Mouse (Mus musculus) liver, postnatal 0 days (tissue): ENCODE measurements around the gene Gm20388. TPM values are rescaled to one million over a fixed set of nuclear protein-coding genes. Genes with fewer than 3 reads are reported as not detected.

Source experiments
- ATAC-seq: fragments of 200-750 bp; cut with Nextera tagmentation; 2 replicates; pipeline ENCODE4 v1.8.0; 2017; ENCODE audit warnings: mild to moderate bottlenecking, moderate library complexity
- DNase-seq: peaks from one replicate; pipeline ENCODE4 v3.0.0-alpha.2; 2016
- H3K27ac ChIP-seq: fragments of 300-500 bp; sonication (generic); 2 replicates; pipeline ENCODE4 v1.5.1; 2014; ENCODE audit warnings: antibody characterized with exemption, moderate library complexity, mild to moderate bottlenecking, low read depth
- H3K27me3 ChIP-seq: fragments of 300-500 bp; sonication (generic); 2 replicates; pipeline ENCODE4 v1.6.1; 2014; ENCODE audit warnings: low read length, control low read depth, mixed read lengths; ENCODE audit not compliant: insufficient read depth
- H3K36me3 ChIP-seq: fragments of 300-500 bp; sonication (generic); replicated peaks from 2 replicates; pipeline ENCODE4 v1.6.1; 2014; ENCODE audit warnings: mild to moderate bottlenecking, control low read depth, low read length, moderate library complexity, mixed read lengths; ENCODE audit not compliant: insufficient read depth
- H3K4me1 ChIP-seq: fragments of 300-500 bp; sonication (generic); 2 replicates; pipeline ENCODE4 v1.6.1; 2014; ENCODE audit warnings: antibody characterized with exemption, mild to moderate bottlenecking, control low read depth; ENCODE audit not compliant: insufficient read depth
- H3K4me2 ChIP-seq: fragments of 300-500 bp; sonication (generic); 2 replicates; pipeline ENCODE4 v1.6.1; 2014; ENCODE audit warnings: low read depth, mild to moderate bottlenecking, low read length, moderate library complexity, mixed read lengths
- H3K4me3 ChIP-seq: fragments of 300-500 bp; sonication (generic); 2 replicates; pipeline ENCODE4 v1.5.1; 2014; ENCODE audit warnings: low read depth, low read length
- H3K9ac ChIP-seq: fragments of 300-500 bp; sonication (generic); replicated peaks from 2 replicates; pipeline ENCODE4 v1.6.1; 2014; ENCODE audit warnings: mild to moderate bottlenecking, moderate library complexity
- H3K9me3 ChIP-seq: fragments of 300-500 bp; sonication (generic); 2 replicates; pipeline ENCODE4 v1.6.1; 2016; ENCODE audit warnings: mild to moderate bottlenecking, control low read depth, low read length, mixed read lengths
- CTCF ChIP-seq: sonication (generic); IDR thresholded peaks from 2 replicates; pipeline ENCODE4 v1.5.1; 2016; ENCODE audit warnings: antibody characterized with exemption, low read depth
- EP300 ChIP-seq: IDR thresholded peaks from 2 replicates; pipeline ENCODE4 v1.6.1; 2016; ENCODE audit warnings: antibody characterized with exemption, low read depth, mild to moderate bottlenecking
- whole genome bisulfite sequencing: fragments of 180-500 bp; shearing (Covaris S2); extraction: QIAGEN DNeasy Blood & Tissue Kit; methylation state at CpG from one replicate; pipeline ENCODE4 v1.1.7; 2014; ENCODE audit not compliant: insufficient replicate concordance; 5-methylcytosine and 5-hydroxymethylcytosine counted together
- polyA plus RNA-seq: library from polyadenylated mRNA; unstranded; fragments of >200 nt; fragmentation: Nextera tagmentation; extraction: Ambion mirVana; gene quantifications from 2 replicates; pipeline ENCODE4 v1.2.1, GENCODE M21; 2015

Gm20388 gene
- polyA plus RNA-seq, 1 experiment from 2014 or later: not detected

DNA sequence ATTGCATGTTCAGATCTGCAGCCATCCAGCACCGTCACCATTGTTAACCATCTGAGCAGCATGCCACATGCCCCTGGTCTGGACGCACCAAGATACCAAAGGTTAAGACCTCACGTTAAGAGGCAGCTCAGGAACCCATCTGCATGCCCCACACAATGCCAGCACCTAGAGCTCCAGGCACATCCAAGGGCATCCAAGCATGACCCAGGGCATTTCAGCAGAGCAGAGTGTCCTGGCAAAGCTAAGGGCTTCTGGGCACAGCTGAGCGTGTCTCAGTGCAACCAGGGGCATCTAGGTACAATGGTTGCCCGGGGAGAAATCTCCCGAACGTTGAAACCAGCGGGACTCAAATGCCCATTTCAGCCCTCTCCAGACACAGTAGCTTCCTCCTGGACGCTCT is 2690.0 kb downstream of the Gm20388 start:
- Histone ChIP-seq H3K9me3 (no peaks in the 10 kb centered on the region), H3K36me3 (peaks cover 27% of the 10 kb centered on the region), H3K4me3 (no peak overlapping the region), H3K4me1 (0 out of 2 replicates have a peak, but pooled peaks cover 2% of the 10 kb centered on the region), H3K27ac (no peak overlapping the region), H3K27me3 (no peaks in the 10 kb centered on the region), H3K4me2 (no peak overlapping the region), H3K9ac (no peak overlapping the region)
- TF ChIP-seq CTCF (no peak), EP300 (no peak)
- no peak for DNase-seq
- no peak for ATAC-seq
- 92% methylated on average over 9 of the region's 9 CpGs for WGBS

DNA sequence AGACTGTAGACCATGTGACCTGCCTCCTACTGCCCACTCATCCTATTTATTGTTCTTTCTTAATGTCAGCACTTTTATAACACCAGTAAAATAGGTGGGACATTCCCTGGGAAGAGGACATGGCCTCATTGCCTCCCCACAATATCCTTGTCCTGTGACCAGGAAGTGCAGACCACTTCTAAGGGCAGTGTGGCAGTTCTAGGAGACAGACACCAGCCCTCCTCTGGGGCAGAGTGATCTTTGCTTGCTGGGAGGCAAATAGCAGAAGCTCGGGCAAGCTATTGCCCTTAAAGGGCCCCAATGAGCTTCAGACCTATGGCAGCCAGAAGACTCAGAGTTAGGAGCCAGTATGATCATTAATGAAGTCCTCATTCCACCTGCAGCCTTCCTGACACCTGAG is 2694.0 kb downstream of the Gm20388 start:
- H3K9ac ChIP-seq: no peak overlapping the region
- no peak for ATAC-seq
- no peak overlapping the region for H3K4me2 ChIP-seq
- TF ChIP-seq CTCF: no peak
- TF ChIP-seq EP300: no peak
- H3K4me3 ChIP-seq: no peak overlapping the region
- WGBS: 35% methylated on average over 1 of the region's 1 CpGs
- 0 out of 2 replicates have a peak, but pooled peaks cover 2% of the 10 kb centered on the region for H3K4me1 ChIP-seq
- DNase-seq: no peak
- no peaks in the 10 kb centered on the region for H3K27me3 ChIP-seq
- H3K36me3 ChIP-seq: peaks cover 17% of the 10 kb centered on the region
- peak overlapping the region; percentile 49 for H3K27ac ChIP-seq
- no peaks in the 10 kb centered on the region for H3K9me3 ChIP-seq

DNA sequence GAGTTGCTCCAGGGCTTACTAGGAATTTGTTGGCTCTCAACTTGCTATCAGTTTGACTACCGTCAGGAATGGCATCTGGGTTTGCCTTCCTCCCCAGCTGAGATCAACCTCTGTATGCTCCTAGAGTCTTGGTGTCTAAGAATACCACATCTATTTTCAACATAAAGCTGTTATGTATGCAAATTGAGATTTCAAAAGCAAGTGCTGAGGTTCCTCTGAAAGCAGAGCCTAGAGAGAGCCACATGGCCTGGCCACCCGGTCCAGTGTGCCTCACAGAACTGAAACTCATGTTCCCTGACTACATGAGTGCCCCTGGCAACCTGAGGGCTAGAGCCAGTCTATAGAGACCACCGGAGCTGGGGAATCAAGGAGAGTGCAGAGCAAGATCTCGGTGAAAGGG is 2694.7 kb downstream of the Gm20388 start:
- H3K4me1 ChIP-seq: peaks cover 7% of the 10 kb centered on the region; the same call in 1 of the 2 replicates
- ATAC-seq: no peak

DNA sequence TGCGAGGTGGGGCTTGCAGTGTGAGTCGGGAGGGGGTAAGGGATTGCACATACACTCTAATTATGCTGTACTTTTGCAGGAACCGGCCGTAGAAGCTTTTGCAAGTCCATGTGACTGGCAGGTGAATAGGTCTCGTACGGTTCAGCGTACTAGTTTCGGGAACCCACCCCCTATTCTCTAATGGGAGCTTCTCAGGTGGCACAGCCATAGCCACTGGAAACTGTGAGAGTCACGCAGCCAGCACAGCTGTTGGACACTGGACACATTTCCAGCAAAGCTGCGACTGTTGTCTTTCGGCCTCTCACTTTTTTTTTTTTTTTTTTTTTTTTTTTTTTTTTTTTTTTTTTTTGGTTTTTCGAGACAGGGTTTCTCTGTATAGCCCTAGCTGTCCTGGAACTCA is 2696.2 kb downstream of the Gm20388 start:
- Histone ChIP-seq H3K4me1 (peaks cover 15% of the 10 kb centered on the region), H3K9ac (no peak overlapping the region), H3K4me3 (no peak overlapping the region), H3K9me3 (no peaks in the 10 kb centered on the region), H3K27ac (no peak overlapping the region), H3K4me2 (no peak overlapping the region), H3K27me3 (no peaks in the 10 kb centered on the region), H3K36me3 (peaks cover 9% of the 10 kb centered on the region; the same call in 1 of the 2 replicates)
- TF ChIP-seq CTCF (no peak), EP300 (no peak)
- no peak for ATAC-seq
- 73% methylated on average over 11 of the region's 12 CpGs for WGBS
- DNase-seq: no peak

More for the DNA sequence above, 2694.7 kb downstream of the Gm20388 start:
- no peaks in the 10 kb centered on the region for H3K27me3 ChIP-seq
- TF ChIP-seq CTCF: no peak
- TF ChIP-seq EP300: no peak
- DNase-seq: no peak
- H3K4me3 ChIP-seq: no peak overlapping the region
- no peaks in the 10 kb centered on the region for H3K9me3 ChIP-seq
- H3K36me3 ChIP-seq: peaks cover 11% of the 10 kb centered on the region
- 68% methylated on average over 4 of the region's 4 CpGs for WGBS
- peak overlapping the region; percentile 49; the same call in 1 of the 2 replicates for H3K27ac ChIP-seq
- H3K9ac ChIP-seq: no peak overlapping the region
- H3K4me2 ChIP-seq: 0 out of 2 replicates have a peak overlapping the region, but pooled peaks have one; percentile 19

DNA sequence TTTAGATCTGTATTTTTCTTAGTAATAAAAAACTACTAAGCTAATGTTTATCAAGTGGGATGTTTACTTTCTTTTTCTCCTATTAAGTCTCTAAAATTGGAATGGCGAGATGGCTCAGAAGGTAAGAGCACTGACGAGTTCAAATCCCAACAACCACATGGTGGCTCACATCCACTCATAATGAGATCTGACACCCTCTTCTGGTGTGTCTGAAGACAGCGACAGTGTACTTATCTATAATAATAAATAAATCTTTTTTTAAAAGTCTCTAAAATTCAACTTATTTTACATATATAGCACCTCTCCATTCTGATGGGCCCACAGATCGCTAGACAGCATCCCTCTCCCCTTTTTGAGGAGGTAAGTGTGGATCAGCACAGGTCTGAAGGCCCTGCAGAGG is 2699.6 kb downstream of the Gm20388 start:
- WGBS: 68% methylated on average over 4 of the region's 4 CpGs
- H3K9ac ChIP-seq: no peak overlapping the region

DNA sequence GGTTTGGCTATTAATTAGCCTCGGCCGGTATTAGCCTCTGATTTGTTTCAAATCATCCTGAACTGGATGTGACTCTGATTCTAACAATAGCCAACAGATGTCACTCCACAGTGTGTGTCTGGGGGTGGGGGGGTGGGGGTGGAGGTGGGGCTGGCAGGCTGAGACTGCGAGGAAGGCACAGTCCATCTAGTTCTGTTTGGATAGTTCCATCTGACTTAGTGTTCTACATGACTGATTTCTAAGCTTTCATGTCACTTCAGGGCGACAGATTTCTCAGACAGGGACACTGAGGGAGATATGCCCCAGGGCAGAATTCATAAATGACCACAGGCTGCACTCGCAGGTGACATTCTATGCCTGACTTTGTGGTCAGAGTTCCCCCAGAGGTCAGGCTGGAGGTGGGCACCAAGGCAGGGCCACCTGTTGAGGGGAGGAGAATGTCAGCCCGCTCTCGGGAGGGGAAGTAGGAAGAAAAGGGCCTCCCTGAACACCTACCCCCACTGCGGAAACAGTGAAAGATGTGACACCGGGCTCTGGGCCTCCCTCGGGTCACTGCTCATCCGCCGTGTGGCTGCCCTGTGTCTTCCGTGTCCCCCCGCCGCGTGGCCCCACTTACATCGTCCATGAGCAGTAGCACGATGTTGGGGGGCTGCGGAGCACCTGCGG is 2700.1 kb downstream of the Gm20388 start:
- 5% methylated on average over 19 of the region's 20 CpGs for WGBS
- TF ChIP-seq CTCF: no peak
- TF ChIP-seq EP300: no peak
- DNase-seq: no peak
- peaks cover 24% of the 10 kb centered on the region for H3K4me1 ChIP-seq
- peak overlapping the region; percentile 85 for H3K9ac ChIP-seq
- H3K9me3 ChIP-seq: no peaks in the 10 kb centered on the region
- peak; percentile 46 for ATAC-seq
- peak overlapping the region; percentile 99 for H3K4me2 ChIP-seq
- H3K27me3 ChIP-seq: no peaks in the 10 kb centered on the region
- peaks cover 7% of the 10 kb centered on the region for H3K36me3 ChIP-seq
- H3K27ac ChIP-seq: peak overlapping the region; percentile 93
- H3K4me3 ChIP-seq: peak overlapping the region; percentile 72

More for the DNA sequence above, 2699.6 kb downstream of the Gm20388 start:
- Histone ChIP-seq H3K4me2 (peak overlapping the region; percentile 99), H3K9me3 (no peaks in the 10 kb centered on the region), H3K36me3 (peaks cover 7% of the 10 kb centered on the region), H3K27ac (peak overlapping the region; percentile 60; the same call in 1 of the 2 replicates), H3K4me1 (peaks cover 24% of the 10 kb centered on the region), H3K27me3 (no peaks in the 10 kb centered on the region), H3K4me3 (peak overlapping the region; percentile 72)
- DNase-seq: no peak
- ATAC-seq: no peak
- TF ChIP-seq CTCF (no peak), EP300 (no peak)
